Mouse (Mus musculus) C2C12 (cell line): Measurements from ENCODE around the gene Edn3.

ENCODE experiments used
- CEBPB ChIP-seq: IDR thresholded peaks from one replicate; pipeline ENCODE4 v1.6.1; 2011; ENCODE audit warnings: low read depth, mild to moderate bottlenecking, control low read depth, moderate library complexity
- CTCF ChIP-seq: IDR thresholded peaks from one replicate; pipeline ENCODE4 v1.5.1; 2011; ENCODE audit not compliant: control insufficient read depth, insufficient read depth, insufficient read length
- FOSL1 ChIP-seq: IDR thresholded peaks from one replicate; pipeline ENCODE4 v1.8.0; 2011; ENCODE audit warnings: mild to moderate bottlenecking, low read length; ENCODE audit not compliant: poor library complexity, insufficient read depth, severe bottlenecking
- MAX ChIP-seq: IDR thresholded peaks from one replicate; pipeline ENCODE4 v1.6.1; 2011; ENCODE audit warnings: mild to moderate bottlenecking, control low read depth
- MYOD1 ChIP-seq: IDR thresholded peaks from one replicate; pipeline ENCODE4 v1.6.1; 2011; ENCODE audit warnings: low read depth; ENCODE audit not compliant: control insufficient read depth, insufficient read length

DNA sequence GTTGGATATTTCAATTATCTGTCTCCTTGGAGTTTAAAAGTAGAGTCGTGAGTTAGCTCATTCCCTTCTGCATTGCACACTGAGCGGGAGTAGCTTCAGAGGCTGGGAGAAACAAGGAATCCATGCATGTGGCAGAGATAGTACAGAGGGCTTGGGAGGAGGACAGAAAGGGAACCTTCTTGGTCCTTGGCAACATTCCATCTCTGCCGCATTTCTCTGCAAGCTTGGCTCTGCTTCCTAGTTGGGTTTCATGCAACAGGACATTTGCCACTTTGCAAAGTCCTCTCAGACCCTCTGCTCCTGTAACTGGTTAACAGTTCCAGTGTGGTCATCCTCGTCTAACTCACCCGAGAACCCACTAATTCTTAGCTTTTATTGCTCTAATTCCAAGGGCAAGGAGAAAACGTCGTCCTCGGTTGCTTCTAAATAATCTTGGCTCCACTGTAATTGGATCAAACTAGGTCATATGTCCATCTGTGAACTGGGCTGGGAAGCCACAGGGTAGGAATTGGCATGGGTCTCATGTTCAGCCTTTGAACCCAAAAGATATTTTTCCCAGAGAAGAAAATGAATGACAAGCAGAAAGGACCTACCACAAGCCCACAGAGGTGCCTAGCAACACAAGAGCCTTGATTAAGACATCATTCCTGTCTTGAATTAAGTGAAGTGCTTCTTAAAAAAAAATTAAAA, 32.2 kb downstream of the Edn3 start:
- TF ChIP-seq CEBPB (no peak), CTCF (no peak), FOSL1 (no peak), MYOD1 (no peak), MAX (no peak)
